Mouse (Mus musculus): ENCODE results near the gene 5730455P16Rik. TPM values are rescaled to one million over a fixed set of nuclear protein-coding genes. Genes with fewer than 3 reads are reported as not detected.

The 5730455P16Rik gene
- polyA plus RNA-seq, 1 experiment: 27.6 TPM

- no peak for TF ChIP-seq CTCF (IDR thresholded peaks at IDR 0.05; ENCODE audit: extremely low read depth, insufficient read depth, low read length)
- no peak for TF ChIP-seq POLR2A (IDR thresholded peaks at IDR 0.05; ENCODE audit: extremely low read depth, insufficient read depth, low read length)
- no peaks in the 10 kb centered on the region for H3K4me1 ChIP-seq (ENCODE audit: control insufficient read depth, insufficient read depth, low read length)
- no peak overlapping the region for H3K4me3 ChIP-seq (ENCODE audit: insufficient read depth, low read length)
- H3K27ac ChIP-seq (ENCODE audit: insufficient read depth, low read length): no peak overlapping the region
Observed at GRCm38 (mm10) chr11:80323255-80323654, 54.6 kb downstream of the 5730455P16Rik start.

- no peaks in the 10 kb centered on the region for H3K4me1 ChIP-seq (ENCODE audit: control insufficient read depth, insufficient read depth, low read length)
Observed at GRCm38 (mm10) chr11:80315743-80316639, 61.8 kb downstream of the 5730455P16Rik start.

GRCm38 (mm10) chr11:80313944-80314343 lies 63.9 kb downstream of the 5730455P16Rik start:
- no peak overlapping the region for H3K27ac ChIP-seq (ENCODE audit: insufficient read depth, low read length)
- TF ChIP-seq POLR2A (IDR thresholded peaks at IDR 0.05; ENCODE audit: extremely low read depth, insufficient read depth, low read length) (no peak), CTCF (IDR thresholded peaks at IDR 0.05; ENCODE audit: extremely low read depth, insufficient read depth, low read length) (no peak)

More at GRCm38 (mm10) chr11:80315743-80316639, 61.8 kb downstream of the 5730455P16Rik start:
- Histone ChIP-seq H3K27ac (ENCODE audit: insufficient read depth, low read length) (no peak overlapping the region), H3K4me3 (ENCODE audit: insufficient read depth, low read length) (no peak overlapping the region)
- no peak for TF ChIP-seq POLR2A (IDR thresholded peaks at IDR 0.05; ENCODE audit: extremely low read depth, insufficient read depth, low read length)
- no peak for TF ChIP-seq CTCF (IDR thresholded peaks at IDR 0.05; ENCODE audit: extremely low read depth, insufficient read depth, low read length)

GRCm38 (mm10) chr11:80313462-80313861 lies 64.4 kb downstream of the 5730455P16Rik start:
- Histone ChIP-seq H3K4me3 (ENCODE audit: insufficient read depth, low read length) (no peak overlapping the region), H3K27ac (ENCODE audit: insufficient read depth, low read length) (no peak overlapping the region), H3K4me1 (ENCODE audit: control insufficient read depth, insufficient read depth, low read length) (no peaks in the 10 kb centered on the region)
- TF ChIP-seq CTCF (IDR thresholded peaks at IDR 0.05; ENCODE audit: extremely low read depth, insufficient read depth, low read length): no peak
- TF ChIP-seq POLR2A (IDR thresholded peaks at IDR 0.05; ENCODE audit: extremely low read depth, insufficient read depth, low read length): no peak

More at GRCm38 (mm10) chr11:80313944-80314343, 63.9 kb downstream of the 5730455P16Rik start:
- H3K4me1 ChIP-seq (ENCODE audit: control insufficient read depth, insufficient read depth, low read length): no peaks in the 10 kb centered on the region
- no peak overlapping the region for H3K4me3 ChIP-seq (ENCODE audit: insufficient read depth, low read length)

- TF ChIP-seq CTCF (IDR thresholded peaks at IDR 0.05; ENCODE audit: extremely low read depth, insufficient read depth, low read length) (no peak), POLR2A (IDR thresholded peaks at IDR 0.05; ENCODE audit: extremely low read depth, insufficient read depth, low read length) (no peak)
- H3K4me3 ChIP-seq (ENCODE audit: insufficient read depth, low read length): no peak overlapping the region
- no peaks in the 10 kb centered on the region for H3K4me1 ChIP-seq (ENCODE audit: control insufficient read depth, insufficient read depth, low read length)
- H3K27ac ChIP-seq (ENCODE audit: insufficient read depth, low read length): no peak overlapping the region
Observed at GRCm38 (mm10) chr11:80312565-80312964, 65.3 kb downstream of the 5730455P16Rik start.

- Histone ChIP-seq H3K4me1 (ENCODE audit: control insufficient read depth, insufficient read depth, low read length) (no peaks in the 10 kb centered on the region), H3K4me3 (ENCODE audit: insufficient read depth, low read length) (no peak overlapping the region), H3K27ac (ENCODE audit: insufficient read depth, low read length) (no peak overlapping the region)
- TF ChIP-seq POLR2A (IDR thresholded peaks at IDR 0.05; ENCODE audit: extremely low read depth, insufficient read depth, low read length) (no peak), CTCF (IDR thresholded peaks at IDR 0.05; ENCODE audit: extremely low read depth, insufficient read depth, low read length) (no peak)
Observed at GRCm38 (mm10) chr11:80312049-80312448, 65.8 kb downstream of the 5730455P16Rik start.

GRCm38 (mm10) chr11:80311271-80311670 lies 66.6 kb downstream of the 5730455P16Rik start:
- Histone ChIP-seq H3K4me3 (ENCODE audit: insufficient read depth, low read length) (no peak overlapping the region), H3K27ac (ENCODE audit: insufficient read depth, low read length) (no peak overlapping the region), H3K4me1 (ENCODE audit: control insufficient read depth, insufficient read depth, low read length) (no peaks in the 10 kb centered on the region)
- TF ChIP-seq POLR2A (IDR thresholded peaks at IDR 0.05; ENCODE audit: extremely low read depth, insufficient read depth, low read length) (no peak), CTCF (IDR thresholded peaks at IDR 0.05; ENCODE audit: extremely low read depth, insufficient read depth, low read length) (no peak)

Other genes starting within 250 kb of the 5730455P16Rik start
- gene Tefm, start 235.9 kb downstream of the 5730455P16Rik start, polyA plus RNA-seq (2012; rRNA removed): 7.8 and 9.0 TPM in 2 replicates
- 5.6 and 7.2 TPM in 2 replicates for gene Adap2, start 223.9 kb downstream of the 5730455P16Rik start, polyA plus RNA-seq (2012; rRNA removed)
- 4.7 and 5.0 TPM in 2 replicates for gene Rnf135, start 194.2 kb downstream of the 5730455P16Rik start, polyA plus RNA-seq (2012; rRNA removed)
- gene Rhot1, start 169.0 kb downstream of the 5730455P16Rik start, polyA plus RNA-seq (2012; rRNA removed): 53.2 and 54.1 TPM in 2 replicates
- gene Rhbdl3, start 77.1 kb downstream of the 5730455P16Rik start, polyA plus RNA-seq (2012; rRNA removed): 7.5 and 8.4 TPM in 2 replicates
- 116 and 121 TPM in 2 replicates for gene Zfp207, start 5.2 kb upstream of the 5730455P16Rik start, polyA plus RNA-seq (2012; rRNA removed)
- 63.5 and 67.0 TPM in 2 replicates for gene Psmd11, start 50.6 kb upstream of the 5730455P16Rik start, polyA plus RNA-seq (2012; rRNA removed)
- gene Cdk5r1, start 99.0 kb upstream of the 5730455P16Rik start, polyA plus RNA-seq (2012; rRNA removed): 215 and 234 TPM in 2 replicates